8 mouse cellular contexts compared by ENCODE assay signal in the genomic region with DNA sequence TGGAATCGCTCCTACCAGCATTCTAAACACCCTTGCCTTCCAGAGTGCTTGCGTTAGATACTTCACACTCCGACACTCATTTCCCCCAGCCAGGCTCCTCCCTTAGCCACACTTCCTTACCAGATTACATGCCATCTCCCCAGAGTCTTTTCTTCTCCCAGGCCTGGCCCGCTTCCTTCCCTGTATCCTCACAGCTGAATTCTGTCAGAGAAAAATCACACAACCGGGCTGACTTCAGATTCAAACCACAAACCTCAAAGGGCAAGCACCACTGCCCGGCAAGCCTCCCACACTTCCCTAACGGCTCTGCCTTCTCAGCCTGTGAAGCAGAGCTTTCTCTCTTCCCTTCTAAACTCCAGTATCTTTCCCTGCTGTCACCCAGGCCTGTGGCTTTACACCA. TPM values are rescaled to one million over a fixed set of nuclear protein-coding genes. Genes with fewer than 3 reads are reported as not detected.
A peak's percentile ranks its signal among the peaks of the same experiment; 100 is the strongest.
DNase-seq lines count a peak whose midpoint lies in the region; ATAC-seq lines count a peak whose summit lies in the region.
"Had no signal": no experiment of that assay in that cellular context is flagged by ENCODE, and none has a peak within 500 bp of the region (broad histone marks: within the 10 kb centered on the region; RNA-seq: fewer than 3 reads in every experiment).

No protein-coding gene starts in this region.

- H3K4me2 ChIP-seq in heart, embryonic 12.5 days, result 0 out of 2 replicates have a peak overlapping the region, but pooled peaks have one; percentile 5
- no peak overlapping the region for H3K4me2 ChIP-seq in limb, embryonic 15.5 days

- H3K4me1 ChIP-seq in heart, embryonic 12.5 days (replicated peaks), result peaks cover 28% of the 10 kb centered on the region
- peaks cover 24% of the 10 kb centered on the region for H3K4me1 ChIP-seq in limb, embryonic 15.5 days

- ATAC-seq in heart, embryonic 12.5 days (ENCODE audit: insufficient number of reproducible peaks, low FRiP score), result no peak
- ATAC-seq in limb, embryonic 15.5 days (ENCODE audit: insufficient number of reproducible peaks, low FRiP score, low TSS enrichment, low read depth), result no peak

- 37% methylated on average over 7 of the region's 7 CpGs for WGBS in heart, embryonic 12.5 days
- 43% methylated on average over 7 of the region's 7 CpGs for WGBS in limb, embryonic 15.5 days

- no peaks in the 10 kb centered on the region for H3K9me3 ChIP-seq in heart, embryonic 12.5 days (replicated peaks)
- H3K9me3 ChIP-seq in limb, embryonic 15.5 days, result no peaks in the 10 kb centered on the region

- H3K27me3 ChIP-seq in heart, embryonic 12.5 days (replicated peaks), result no peaks in the 10 kb centered on the region
- H3K27me3 ChIP-seq in limb, embryonic 15.5 days, result no peaks in the 10 kb centered on the region

- H3K27ac ChIP-seq in heart, embryonic 12.5 days (ENCODE audit: poor library complexity, severe bottlenecking), result peak overlapping the region; percentile 61; the same call in 1 of the 2 replicates
- H3K27ac ChIP-seq in limb, embryonic 15.5 days, result 0 out of 2 replicates have a peak overlapping the region, but pooled peaks have one; percentile 35

- peak; percentile 43 to 49 for DNase-seq in B cell, adult 2 months
- peak; percentile 21 for DNase-seq in T-cell, adult 2 months (ENCODE audit: low spot score)
- peak; percentile 31 for DNase-seq in skeletal muscle tissue, adult 2 months (ENCODE audit: low read depth, low spot score)
- DNase-seq in testis, postnatal 14 days (ENCODE audit: low spot score), result no peak
- DNase-seq in layer of hippocampus, postnatal 25 days (ENCODE audit: extremely low spot score in 1 of 2, low spot score in 1 of 2), result no peak

- H3K9ac ChIP-seq in heart, embryonic 12.5 days, result no peak overlapping the region
- H3K9ac ChIP-seq in limb, embryonic 15.5 days, result no peak overlapping the region

- H3K4me3 ChIP-seq in heart, embryonic 12.5 days, result no peak overlapping the region
- no peak overlapping the region for H3K4me3 ChIP-seq in limb, embryonic 15.5 days

- H3K36me3 ChIP-seq in heart, embryonic 12.5 days, result peaks cover 18% of the 10 kb centered on the region
- H3K36me3 ChIP-seq in limb, embryonic 15.5 days, result peaks cover 14% of the 10 kb centered on the region

RNA-seq across cellular contexts. Expression of a gene that starts 4.7 kb away (rescaled TPM):
- 34.8 and 43.1 TPM in 2 replicates for polyA plus RNA-seq in heart, embryonic 12.5 days (2016; fragmentation: Nextera tagmentation; extraction: Ambion mirVana)
- 59.1 and 64.5 TPM in 2 replicates for polyA plus RNA-seq in limb, embryonic 15.5 days (2015; fragmentation: Nextera tagmentation; extraction: Ambion mirVana)
- total RNA-seq in layer of hippocampus, postnatal 25 days (2021), result 10 to 100 TPM; 74.1 to 76.8 TPM

RNA-seq across cellular contexts. Expression of a gene that starts 8.2 kb away (rescaled TPM):
- polyA plus RNA-seq in heart, embryonic 12.5 days (2016; fragmentation: Nextera tagmentation; extraction: Ambion mirVana), result 0.42 and 0.67 TPM in 2 replicates
- polyA plus RNA-seq in limb, embryonic 15.5 days (2015; fragmentation: Nextera tagmentation; extraction: Ambion mirVana), result 1.3 and 1.4 TPM in 2 replicates
- total RNA-seq in layer of hippocampus, postnatal 25 days (2021), result not detected
- polyA plus RNA-seq: neural tube, embryonic 14.5 days had no signal

RNA-seq across cellular contexts. Expression of a gene that starts 47.5 kb away (rescaled TPM):
- polyA plus RNA-seq in heart, embryonic 12.5 days (2016; fragmentation: Nextera tagmentation; extraction: Ambion mirVana), result 52.7 and 55.1 TPM in 2 replicates
- polyA plus RNA-seq in limb, embryonic 15.5 days (2015; fragmentation: Nextera tagmentation; extraction: Ambion mirVana), result 47.8 and 59.8 TPM in 2 replicates
- total RNA-seq in layer of hippocampus, postnatal 25 days (2021), result 100 to 1,000 TPM; 131 to 144 TPM

Comparison
In these comparisons a context has a peak if more than half of its experiments do, and no peak if none do; other contexts are left out.
1. DNase-seq: peak in B cell, adult 2 months (2 of 2), T-cell, adult 2 months (single experiment) and skeletal muscle tissue, adult 2 months (single experiment); none in testis, postnatal 14 days (single experiment) and layer of hippocampus, postnatal 25 days (0 of 2).